ENCODE assay signal across 8 mouse cellular contexts in genomic region chr6:51767582-51768341, GRCm38 (mm10).
DNase-seq lines count a peak whose midpoint lies in the region; ATAC-seq and TF ChIP-seq lines count a peak whose summit lies in the region.

No protein-coding gene starts in this region.

- ATAC-seq in frontal cortex, adult (ENCODE audit: low TSS enrichment) = peak; percentile 86
- peak; percentile 49 for ATAC-seq in liver, embryonic 11.5 days (replicated peaks; ENCODE audit: low FRiP score)
- peak; percentile 77 for ATAC-seq in neural tube, embryonic 12.5 days (ENCODE audit: low FRiP score, low read depth)

- H3K27me3 ChIP-seq in liver, embryonic 11.5 days (replicated peaks; ENCODE audit: control insufficient read depth, insufficient read depth, low read length) = peaks cover 7% of the 10 kb centered on the region
- no peaks in the 10 kb centered on the region for H3K27me3 ChIP-seq in neural tube, embryonic 12.5 days (replicated peaks)

- H3K9ac ChIP-seq in liver, embryonic 11.5 days (ENCODE audit: low read depth, low read length) = no peak overlapping the region
- peak overlapping the region; percentile 51 for H3K9ac ChIP-seq in neural tube, embryonic 12.5 days

- H3K36me3 ChIP-seq in liver, embryonic 11.5 days (ENCODE audit: control insufficient read depth, insufficient read depth, low read length) = no peaks in the 10 kb centered on the region
- no peaks in the 10 kb centered on the region for H3K36me3 ChIP-seq in neural tube, embryonic 12.5 days

- H3K4me2 ChIP-seq in liver, embryonic 11.5 days = peak overlapping the region; percentile 39
- peak overlapping the region; percentile 55 for H3K4me2 ChIP-seq in neural tube, embryonic 12.5 days (replicated peaks)

- WGBS in liver, embryonic 11.5 days = 11% methylated on average over 15 of the region's 15 CpGs
- WGBS in neural tube, embryonic 12.5 days = 4% methylated on average over 15 of the region's 15 CpGs

- no peak for DNase-seq in gastrocnemius, adult 2 months
- DNase-seq in gastrocnemius, postnatal 4 days (ENCODE audit: low spot score in 2 of 2) = no peak
- DNase-seq in cerebellum, adult 18-20 months = peak; percentile 75 to 77
- peak; percentile 17 for DNase-seq in kidney, adult 9 months
- DNase-seq in liver, embryonic 11.5 days (ENCODE audit: low spot score) = peak; percentile 45
- DNase-seq in urinary bladder, postnatal 10 days (ENCODE audit: low spot score) = no peak

- intact Hi-C loops in gastrocnemius, adult 2 months (cut with DNase I) = no loop called here

- H3K9me3 ChIP-seq in liver, embryonic 11.5 days (ENCODE audit: control insufficient read depth, low read length) = no peaks in the 10 kb centered on the region
- no peaks in the 10 kb centered on the region for H3K9me3 ChIP-seq in neural tube, embryonic 12.5 days

- H3K27ac ChIP-seq in gastrocnemius, adult 2 months = no peak overlapping the region
- no peak overlapping the region for H3K27ac ChIP-seq in liver, embryonic 11.5 days (ENCODE audit: low read depth, low read length)
- H3K27ac ChIP-seq in neural tube, embryonic 12.5 days = peak overlapping the region; percentile 34

- peak overlapping the region; percentile 40 for H3K4me3 ChIP-seq in gastrocnemius, adult 2 months
- H3K4me3 ChIP-seq in liver, embryonic 11.5 days (ENCODE audit: low read depth, low read length) = no peak overlapping the region
- H3K4me3 ChIP-seq in neural tube, embryonic 12.5 days = 0 out of 2 replicates have a peak overlapping the region, but pooled peaks have one; percentile 7

- no peak for TF ChIP-seq CTCF in gastrocnemius, adult 2 months (IDR thresholded peaks at IDR 0.05)

- peaks cover 5% of the 10 kb centered on the region; the same call in 1 of the 2 replicates for H3K4me1 ChIP-seq in liver, embryonic 11.5 days (replicated peaks; ENCODE audit: control insufficient read depth, insufficient read depth, low read length)
- H3K4me1 ChIP-seq in neural tube, embryonic 12.5 days = peaks cover 17% of the 10 kb centered on the region

Comparison
In these comparisons a context has a peak if more than half of its experiments do, and no peak if none do; other contexts are left out.
1. DNase-seq: peak in cerebellum, adult 18-20 months (2 of 2), kidney, adult 9 months (single experiment) and liver, embryonic 11.5 days (single experiment); none in gastrocnemius, adult 2 months (single experiment), gastrocnemius, postnatal 4 days (0 of 2) and urinary bladder, postnatal 10 days (single experiment).
2. Peak in every context shown above with its lines, with median percentiles within 50 percentile points of each other: ATAC-seq.